Mouse (Mus musculus) embryonic stem cell, embryonic (primary cell): ENCODE data around the gene Aknad1.

Source experiments
- CTCF ChIA-PET, 4 experiments: fragments of 300-600 bp in 2 of 4; fragments of 350-600 bp in 2 of 4; sonication (Branson Sonifier 250); formaldehyde crosslinking; loops; one replicate each; lab custom pipeline; 2022; ENCODE audit warnings: inconsistent platforms in 2 of 4; lab: Charles Lee
- POLR2A ChIA-PET, 4 experiments: fragments of 300-600 bp in 2 of 4; fragments of 350-600 bp in 2 of 4; sonication (Branson Sonifier 250); formaldehyde crosslinking; loops; one replicate each; lab custom pipeline; 2022; ENCODE audit warnings: antibody characterized with exemption in 4 of 4, inconsistent platforms in 1 of 4; lab: Charles Lee

Gene Aknad1

DNA sequence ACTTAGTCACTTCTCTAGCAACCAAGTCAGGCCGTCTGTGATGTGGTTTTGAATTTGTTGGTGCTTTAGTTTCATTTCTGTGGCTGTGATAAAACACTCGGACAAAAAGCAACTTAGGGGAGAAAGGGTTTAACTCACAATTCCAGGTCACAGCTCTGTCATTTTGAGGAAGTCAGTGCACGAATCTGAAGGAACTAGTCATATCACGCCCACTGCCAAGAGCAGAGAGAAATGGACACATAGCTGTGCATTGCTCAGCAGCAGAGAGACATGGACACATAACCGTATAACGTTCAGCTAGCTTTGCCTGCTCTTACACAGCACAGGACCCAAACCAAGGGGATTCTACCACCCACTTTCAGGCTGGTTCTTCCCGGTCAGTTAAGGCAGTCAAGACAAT is 13.0 kb upstream of the Aknad1 start:
- CTCF ChIA-PET, result no interaction called here

DNA sequence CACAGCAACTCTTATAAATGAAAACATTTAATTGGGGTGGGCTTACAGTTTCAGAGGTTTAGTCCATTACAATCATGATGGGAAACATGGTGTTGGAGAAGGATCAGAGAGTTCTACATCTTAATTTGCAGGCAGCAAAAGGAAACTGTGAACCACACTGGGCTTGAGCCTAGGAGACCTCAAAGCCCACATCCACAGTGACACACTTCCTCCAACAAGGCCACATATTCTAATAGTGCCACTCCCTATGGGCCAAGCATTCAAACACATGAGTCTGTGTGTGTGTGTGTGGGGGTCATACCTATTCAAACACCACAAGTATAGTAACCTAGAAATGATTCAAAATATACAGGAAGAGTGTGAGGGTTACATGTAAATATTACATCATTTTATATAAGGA is 12.1 kb upstream of the Aknad1 start:
- ChIA-PET POLR2A (interaction anchor here in 1 of 4 experiments (1.7 kb wide), 1 partner anchor 25 kb away, joined by 4 read pairs; no protein-coding TSS in a partner anchor), CTCF (interaction anchor here in 1 of 4 experiments (0.7 kb wide), 1 partner anchor 386 kb away, joined by 6 read pairs; no protein-coding TSS in a partner anchor)

More for the DNA sequence above, 13.0 kb upstream of the Aknad1 start:
- POLR2A ChIA-PET, result interaction anchor here in 2 of 4 experiments (0.6 to 0.7 kb wide), 2 partner anchors 78 to 642 kb away, joined by 3 to 5 read pairs; no protein-coding TSS in a partner anchor

DNA sequence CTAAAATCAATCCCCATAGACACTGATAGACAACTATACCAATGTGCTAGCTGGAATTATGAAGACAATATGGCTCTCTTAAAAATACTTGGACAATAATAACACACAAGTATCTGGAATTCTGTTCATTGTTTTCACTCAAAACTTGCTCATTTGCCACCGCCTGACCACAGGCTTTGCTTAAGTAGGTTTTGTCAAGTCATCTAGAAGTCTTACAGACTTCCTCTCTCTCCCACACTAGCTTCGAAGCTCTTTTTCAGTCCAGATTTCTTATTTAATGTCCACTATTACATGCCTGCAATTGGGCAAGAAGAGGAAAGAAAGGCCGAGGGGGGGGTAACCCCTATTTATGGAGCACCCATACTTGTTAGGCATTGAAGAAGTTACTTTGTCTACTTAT is 11.7 kb upstream of the Aknad1 start:
- ChIA-PET CTCF (interaction anchor here in 1 of 4 experiments (0.7 kb wide), 1 partner anchor 386 kb away, joined by 6 read pairs; no protein-coding TSS in a partner anchor), POLR2A (interaction anchor here in 1 of 4 experiments (1.7 kb wide), 1 partner anchor 26 kb away, joined by 4 read pairs; no protein-coding TSS in a partner anchor)

DNA sequence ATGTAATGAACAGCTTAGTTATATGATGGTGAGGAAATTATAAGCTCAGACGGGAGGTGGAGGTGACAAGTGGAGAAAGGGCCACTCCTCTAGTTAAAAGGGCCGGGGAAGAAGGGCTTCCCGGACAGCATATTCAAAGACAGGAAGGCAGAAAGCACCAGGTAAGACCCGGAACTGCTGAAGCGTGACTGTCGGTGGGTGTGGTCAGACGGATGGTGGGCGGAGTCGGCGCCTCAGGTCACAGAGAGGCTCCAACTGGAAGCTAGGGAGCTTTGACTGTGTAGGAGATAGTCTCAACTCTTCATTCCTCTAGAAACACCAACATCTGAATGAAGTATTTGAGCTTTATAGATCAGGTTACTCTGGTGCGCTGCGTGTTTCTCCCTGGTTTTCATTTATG is 9.1 kb upstream of the Aknad1 start:
- POLR2A ChIA-PET, result interaction anchor here in 3 of 4 experiments (0.5 to 4.2 kb wide), 7 partner anchors 8 to 286 kb away, joined by 3 to 20 read pairs (median 4); partner anchors contain the start of gene Gpsm2 (in 3 of the 3)
- CTCF ChIA-PET, result interaction anchor here in 1 of 4 experiments (0.5 to 0.7 kb wide), 2 partner anchors 32 to 69 kb away, joined by 3 read pairs; no protein-coding TSS in a partner anchor

DNA sequence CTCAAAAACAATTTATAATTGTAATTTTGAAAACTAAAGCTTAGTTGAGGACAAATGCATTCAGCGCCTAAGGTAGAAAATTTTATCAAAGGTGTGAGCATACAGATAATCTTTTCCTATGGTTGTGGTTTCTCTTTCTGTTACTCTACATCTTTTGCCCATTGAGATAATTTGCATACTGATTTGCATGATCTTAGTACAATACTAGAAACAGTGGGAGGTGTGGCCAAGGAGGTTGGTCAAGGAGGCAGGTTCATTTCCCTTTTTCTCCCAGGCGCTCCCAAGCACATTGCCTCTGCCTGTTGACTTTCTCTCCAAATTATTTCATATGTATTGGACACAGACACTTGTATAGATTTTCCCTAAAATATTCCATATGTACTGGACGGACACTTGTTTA is 1.7 kb upstream of the Aknad1 start:
- ChIA-PET POLR2A (no interaction called here), CTCF (no interaction called here)

DNA sequence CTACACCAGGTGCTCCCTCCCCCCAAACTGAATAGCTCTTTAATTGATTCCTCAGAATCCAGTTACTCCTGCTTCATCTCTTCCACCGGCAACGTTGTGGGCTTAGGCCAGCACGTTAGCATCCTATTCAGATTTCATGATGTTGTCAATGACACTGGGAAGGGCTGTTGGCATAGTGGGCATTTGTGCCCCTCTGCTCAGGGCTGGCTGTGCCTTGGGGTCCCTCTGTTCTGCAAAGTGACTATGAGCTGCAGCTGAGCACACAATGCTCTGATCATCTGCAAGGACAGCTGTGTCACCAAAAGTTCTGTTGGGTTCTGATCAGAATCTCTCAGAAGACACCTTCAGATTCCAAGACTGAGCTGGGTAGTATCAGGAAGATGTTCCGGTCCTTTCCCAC is 4.6 kb downstream of the Aknad1 start:
- CTCF ChIA-PET, result no interaction called here
- POLR2A ChIA-PET, result no interaction called here

DNA sequence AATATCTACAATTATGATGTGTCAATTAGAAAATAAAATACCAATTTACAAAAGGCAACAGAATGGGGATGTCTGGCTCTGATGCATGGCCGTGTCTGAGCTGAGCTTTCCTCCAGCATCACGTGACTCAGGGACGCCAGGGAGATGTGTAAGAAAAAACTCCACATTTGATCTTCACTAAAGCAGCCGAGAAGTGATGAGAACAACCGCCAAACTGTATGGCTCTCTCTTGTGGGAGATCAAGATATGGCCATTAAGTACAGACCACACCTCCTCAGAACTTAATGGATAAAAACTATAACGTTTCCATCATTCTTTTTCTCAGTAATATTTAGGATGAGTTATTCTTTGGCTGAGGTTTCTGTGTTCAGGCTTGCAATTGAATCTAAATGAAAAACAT is 11.6 kb downstream of the Aknad1 start:
- POLR2A ChIA-PET, result no interaction called here
- CTCF ChIA-PET, result no interaction called here

DNA sequence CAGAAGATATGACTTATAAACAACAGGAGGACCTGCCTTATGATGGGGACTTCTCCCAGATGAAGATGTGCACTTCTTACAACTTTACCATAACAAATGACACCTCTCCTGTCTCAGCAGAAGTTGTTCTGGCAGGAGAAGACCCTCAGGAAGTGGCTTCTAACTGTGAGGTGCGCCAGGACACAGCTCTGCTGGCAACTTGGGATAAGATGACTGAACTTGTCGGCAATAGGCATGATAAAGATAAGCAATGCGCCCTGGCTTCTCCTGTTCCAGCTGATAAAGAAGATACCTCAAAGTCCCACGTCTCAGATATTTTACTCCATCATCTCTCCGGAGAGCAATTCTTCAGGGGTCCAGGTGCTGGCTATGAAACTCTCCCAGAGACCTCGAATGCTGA is 12.2 kb downstream of the Aknad1 start:
- POLR2A ChIA-PET, result no interaction called here

DNA sequence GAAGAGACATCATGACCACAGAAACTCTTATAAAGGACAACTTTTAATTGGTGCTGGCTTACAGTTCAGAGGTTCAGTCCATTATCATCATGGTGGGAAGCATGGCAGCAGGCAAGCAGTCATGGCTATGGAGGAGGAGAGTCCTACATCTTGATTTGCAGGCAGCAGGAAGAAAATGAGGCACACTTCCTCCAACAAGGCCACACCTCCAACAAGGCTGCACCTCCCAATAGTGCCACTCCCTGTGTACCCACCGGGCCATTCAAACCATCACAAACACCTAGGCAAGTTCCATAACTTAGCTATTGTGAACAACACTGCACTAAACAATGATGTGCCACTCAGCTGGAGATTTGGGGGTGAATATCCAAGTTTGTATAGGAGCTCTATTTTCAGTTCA is 15.1 kb downstream of the Aknad1 start:
- CTCF ChIA-PET, result no interaction called here
- POLR2A ChIA-PET, result interaction anchor here in 1 of 4 experiments (1.9 kb wide), 1 partner anchor 33 kb away, joined by 6 read pairs; the partner anchor contains the start of gene Gpsm2

More for the DNA sequence above, 12.2 kb downstream of the Aknad1 start:
- CTCF ChIA-PET, result no interaction called here

DNA sequence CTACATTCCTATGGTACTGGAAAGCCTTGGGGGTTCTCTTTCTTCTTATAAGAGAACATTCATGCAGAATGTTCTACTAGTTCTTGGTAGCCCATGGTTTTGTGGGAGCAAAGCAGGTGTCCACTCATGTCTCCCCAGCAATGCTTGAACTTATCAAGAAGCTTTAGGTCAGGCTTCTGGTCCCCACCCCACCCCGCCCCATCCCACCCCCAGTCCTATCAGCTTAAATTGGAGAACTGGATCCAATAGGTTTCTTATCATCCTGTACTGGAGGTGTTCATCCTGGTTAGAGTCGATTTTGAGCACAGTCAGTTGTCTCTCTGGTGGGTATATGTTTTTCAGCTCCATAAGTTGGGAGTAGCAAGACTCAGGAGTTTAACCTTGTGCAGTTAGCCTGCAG is 16.1 kb downstream of the Aknad1 start:
- POLR2A ChIA-PET, result interaction anchor here in 1 of 4 experiments (1.9 kb wide), 1 partner anchor 34 kb away, joined by 6 read pairs; the partner anchor contains the start of gene Gpsm2

DNA sequence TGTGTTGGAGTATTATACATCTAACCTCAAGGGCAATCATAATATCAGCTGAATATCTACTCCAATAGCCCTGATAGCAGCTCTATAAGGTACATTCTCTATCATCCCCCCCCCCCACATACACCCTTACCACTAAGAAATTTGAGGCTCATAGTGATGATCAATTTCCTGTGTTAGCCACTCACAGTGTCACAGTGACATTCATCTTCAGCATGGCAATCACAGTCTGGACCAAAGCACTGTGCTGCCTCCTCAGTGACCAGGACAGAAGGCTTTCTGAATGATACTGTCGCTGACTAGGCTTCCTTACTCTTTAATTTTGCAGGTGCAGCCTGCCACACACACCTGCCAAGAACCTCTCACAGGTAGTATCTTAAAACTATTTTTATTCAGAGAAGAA is 16.7 kb downstream of the Aknad1 start:
- ChIA-PET CTCF (interaction anchor here in 1 of 4 experiments (1.0 kb wide), 1 partner anchor 101 kb away, joined by 5 read pairs; no protein-coding TSS in a partner anchor), POLR2A (interaction anchor here in 1 of 4 experiments (1.9 kb wide), 1 partner anchor 34 kb away, joined by 6 read pairs; the partner anchor contains the start of gene Gpsm2)

More for the DNA sequence above, 16.1 kb downstream of the Aknad1 start:
- CTCF ChIA-PET, result interaction anchor here in 1 of 4 experiments (1.0 kb wide), 1 partner anchor 100 kb away, joined by 5 read pairs; no protein-coding TSS in a partner anchor

DNA sequence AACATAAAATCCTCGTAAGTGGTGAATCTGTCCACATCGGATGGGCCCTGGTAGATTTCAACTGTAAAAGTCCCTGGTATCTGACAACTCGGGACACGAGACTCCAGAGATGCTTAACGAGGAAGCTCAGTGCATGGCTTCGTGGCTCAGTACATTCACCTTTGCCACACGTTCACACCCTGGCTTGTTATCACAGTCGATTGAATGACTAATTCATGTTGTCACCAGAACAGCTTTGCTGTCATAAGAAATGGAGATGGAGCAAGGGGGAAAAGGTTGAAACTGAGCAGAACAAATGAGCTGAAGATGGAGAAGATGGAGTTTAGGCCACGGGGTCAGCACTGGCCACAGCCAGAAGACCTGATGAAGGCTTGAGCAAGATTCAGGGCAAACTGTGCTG is 18.1 kb downstream of the Aknad1 start:
- CTCF ChIA-PET, result interaction anchor here in 1 of 4 experiments (0.5 kb wide), 1 partner anchor 8 kb away, joined by 5 read pairs; no protein-coding TSS in a partner anchor
- POLR2A ChIA-PET, result no interaction called here

DNA sequence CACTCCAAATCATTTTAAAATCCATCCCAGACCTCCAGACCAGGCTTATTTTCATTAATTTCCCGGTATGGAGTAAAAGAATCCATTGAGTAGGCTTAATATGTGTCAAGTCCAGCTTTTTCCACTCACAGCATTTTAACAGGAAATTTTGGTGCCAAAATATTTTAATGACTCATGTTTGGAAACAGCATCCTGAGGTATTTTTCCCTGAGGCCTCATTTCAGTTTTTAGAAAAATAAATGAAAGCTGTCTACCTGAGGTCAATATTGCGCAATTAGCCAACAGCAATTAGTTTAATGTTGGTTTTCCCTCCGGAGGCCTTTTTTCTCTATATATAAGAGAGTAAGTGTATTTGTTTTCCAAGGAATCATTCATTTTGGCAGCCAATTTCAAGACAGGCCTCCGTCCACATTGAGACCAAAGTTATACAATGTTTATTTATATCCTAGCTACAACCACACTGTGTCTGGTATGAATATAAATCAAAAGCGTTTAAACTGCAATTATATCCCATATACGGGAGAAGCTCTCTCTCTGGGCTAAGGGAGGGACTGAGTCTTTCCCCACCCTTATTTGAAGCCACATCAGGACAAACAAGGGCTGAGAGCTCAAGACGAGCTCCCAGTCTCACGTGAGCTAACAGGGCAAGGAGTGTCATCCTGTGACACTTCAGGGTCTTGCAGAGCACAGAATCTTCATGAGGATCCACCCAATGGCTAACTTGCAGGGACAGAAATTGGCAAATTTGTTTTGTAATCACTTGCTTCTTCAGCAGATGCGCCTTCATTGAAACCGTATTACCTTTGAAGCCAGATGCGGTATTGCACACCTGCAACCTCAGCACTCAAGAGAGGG is 20.3 kb downstream of the Aknad1 start:
- POLR2A ChIA-PET, result interaction anchor here in 1 of 4 experiments (0.5 kb wide), 1 partner anchor 38 kb away, joined by 3 read pairs; the partner anchor contains the start of gene Gpsm2

DNA sequence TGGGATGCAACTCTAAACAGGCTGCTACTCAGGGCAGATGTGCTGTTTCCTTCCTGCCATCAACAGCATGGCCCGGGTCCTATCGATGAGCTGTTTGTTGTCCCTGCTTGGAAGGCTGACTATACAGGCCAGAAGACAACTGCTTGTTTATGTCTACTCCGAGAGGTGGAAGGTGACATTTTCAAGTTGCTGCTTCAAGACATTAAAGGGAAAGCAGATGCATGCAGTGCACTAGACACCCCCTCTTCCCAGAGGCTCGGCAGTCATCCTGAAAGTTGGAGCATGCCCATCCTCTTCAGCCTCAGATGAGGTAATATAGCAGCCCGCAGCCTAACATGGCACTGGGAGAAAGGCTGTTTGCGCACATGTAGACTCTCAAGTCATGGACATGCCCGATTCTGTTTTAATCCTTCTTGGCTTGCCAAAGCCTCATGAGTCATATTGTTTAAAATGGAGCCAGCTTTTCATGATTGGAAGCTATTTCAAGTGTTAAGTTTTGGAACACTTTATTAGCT is 23.2 kb downstream of the Aknad1 start:
- CTCF ChIA-PET, result interaction anchor here in 2 of 4 experiments (0.6 to 1.6 kb wide), 2 partner anchors 32 to 61 kb away, joined by 3 to 4 read pairs; no protein-coding TSS in a partner anchor
- POLR2A ChIA-PET, result interaction anchor here in 2 of 4 experiments (1.2 to 1.6 kb wide), 2 partner anchors 41 to 77 kb away, joined by 4 to 5 read pairs; partner anchors contain the start of genes Gpsm2 (in 1 of the 2) and Stxbp3 (in 1 of the 2)

More for the DNA sequence above, 20.3 kb downstream of the Aknad1 start:
- CTCF ChIA-PET, result no interaction called here

DNA sequence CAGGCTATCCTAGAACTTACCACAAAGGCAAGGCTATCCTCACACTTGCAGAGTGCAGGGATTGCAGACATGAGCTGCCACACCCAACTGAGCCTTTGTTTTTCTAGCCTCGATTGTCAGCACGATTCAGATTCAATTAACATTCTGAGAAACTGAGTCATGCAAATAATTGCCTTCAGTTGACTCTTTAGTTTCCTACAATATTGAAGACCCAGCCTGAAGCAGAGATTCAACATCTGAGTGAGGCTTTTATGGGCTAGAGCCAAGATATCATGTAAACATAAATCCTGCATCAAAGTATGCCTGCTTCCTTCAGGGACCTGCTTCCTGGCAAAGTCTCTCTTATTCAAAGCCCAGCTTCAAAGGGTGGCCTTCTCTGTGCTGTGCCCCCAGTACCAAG is 24.2 kb downstream of the Aknad1 start:
- ChIA-PET POLR2A (interaction anchor here in 1 of 4 experiments (0.6 to 0.7 kb wide), 2 partner anchors 18 to 42 kb away, joined by 4 to 5 read pairs; partner anchors contain the start of gene Gpsm2), CTCF (interaction anchor here in 1 of 4 experiments (1.6 kb wide), 1 partner anchor 62 kb away, joined by 4 read pairs; no protein-coding TSS in a partner anchor)

DNA sequence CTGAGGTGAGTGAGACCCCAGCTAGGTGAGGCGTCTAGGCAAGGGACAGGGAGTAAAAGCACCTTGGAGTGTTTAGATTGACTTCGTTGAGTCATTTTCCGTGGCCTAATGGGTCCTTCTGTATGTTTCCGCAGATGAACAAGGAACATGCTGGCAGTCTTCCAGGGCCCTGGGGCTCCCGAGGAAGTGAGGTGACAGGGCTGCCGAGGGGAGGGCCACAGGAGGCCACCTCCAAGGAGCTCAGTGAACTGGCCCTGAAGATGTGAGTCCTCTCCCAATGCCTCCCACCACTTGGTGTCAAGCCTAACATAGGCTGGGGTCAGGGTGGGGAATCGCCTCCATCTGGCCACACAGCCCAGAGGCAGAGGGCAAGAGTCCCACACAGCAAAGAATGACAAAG is 25.5 kb downstream of the Aknad1 start:
- POLR2A ChIA-PET, result interaction anchor here in 1 of 4 experiments (0.5 to 0.7 kb wide), 2 partner anchors 173 to 193 kb away, joined by 3 to 6 read pairs; no protein-coding TSS in a partner anchor
- CTCF ChIA-PET, result interaction anchor here in 1 of 4 experiments (0.5 kb wide), 1 partner anchor 91 kb away, joined by 3 read pairs; no protein-coding TSS in a partner anchor

DNA sequence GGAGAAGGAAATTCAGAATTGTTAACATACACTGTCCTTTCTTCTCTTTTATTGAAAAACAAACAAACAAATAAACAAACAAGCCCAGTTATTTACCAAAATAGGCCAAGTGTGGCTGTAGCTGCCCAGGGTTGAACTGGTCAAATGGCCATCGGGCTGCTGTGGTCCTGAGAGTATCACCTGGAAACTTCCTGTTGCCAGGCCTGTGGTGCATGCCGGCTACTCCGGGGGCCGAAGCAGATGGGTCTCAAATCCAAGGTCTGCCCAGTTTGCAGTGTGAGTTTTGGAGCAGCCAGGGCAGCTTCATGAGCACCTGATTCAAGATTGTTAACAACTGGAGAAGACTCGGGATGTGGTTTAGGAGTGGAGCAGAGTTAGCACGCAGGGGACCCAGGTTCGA is 26.0 kb downstream of the Aknad1 start:
- ChIA-PET POLR2A (interaction anchor here in 1 of 4 experiments (0.7 kb wide), 1 partner anchor 173 kb away, joined by 3 read pairs; no protein-coding TSS in a partner anchor), CTCF (interaction anchor here in 2 of 4 experiments (0.5 to 0.6 kb wide), 2 partner anchors 8 to 91 kb away, joined by 3 to 5 read pairs; no protein-coding TSS in a partner anchor)

DNA sequence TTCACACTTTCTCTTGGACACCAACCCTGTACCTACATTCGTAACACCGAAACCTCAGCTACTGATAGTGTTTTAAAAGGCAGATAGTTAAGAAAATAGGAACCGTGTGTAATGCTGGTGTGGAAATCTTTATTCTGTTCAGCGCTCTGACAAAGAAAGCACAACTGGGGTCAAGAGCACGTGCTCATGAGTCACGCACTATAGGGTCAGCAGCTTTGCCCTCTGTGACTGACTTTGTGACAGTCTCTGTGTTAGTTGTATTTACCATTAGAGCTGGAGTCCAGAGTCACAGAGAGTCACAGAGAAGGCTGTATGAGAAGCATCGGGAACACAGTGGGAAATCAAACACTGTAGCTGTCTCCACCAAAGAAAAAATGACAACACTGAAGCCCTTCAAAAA is 27.5 kb downstream of the Aknad1 start:
- CTCF ChIA-PET, result interaction anchor here in 2 of 4 experiments (0.6 kb wide), 2 partner anchors 600 to 849 kb away, joined by 4 to 5 read pairs; no protein-coding TSS in a partner anchor
- POLR2A ChIA-PET, result interaction anchor here in 1 of 4 experiments (0.7 kb wide), 1 partner anchor 62 kb away, joined by 4 read pairs; no protein-coding TSS in a partner anchor
